Mouse (Mus musculus) gastrocnemius, postnatal 4 days (tissue): ENCODE data around the gene Rab23. TPM values are rescaled to one million over a fixed set of nuclear protein-coding genes. Genes with fewer than 3 reads are reported as not detected.
A peak's percentile ranks its signal among the peaks of the same experiment; 100 is the strongest.

ENCODE experiments used
- DNase-seq, 2 experiments: peaks; one replicate each; pipeline ENCODE4 v3.0.0; 2021 to 2022; ENCODE audit warnings: low spot score in 2 of 2, mixed read lengths in 2 of 2
- long read RNA-seq, 2 experiments: library from polyadenylated mRNA; stranded (forward); transcript quantifications; one replicate each; pipeline ENCODE4 v2.0.0; 2021
- total RNA-seq, 2 experiments: library from RNA; stranded (reverse); gene quantifications; 2 replicates each; pipeline ENCODE4 v1.2.3; 2021

Rab23 gene
- 10 to 100 TPM; 18.4 to 19.7 TPM for total RNA-seq
- long read RNA-seq, experiment 1, full-length matches to known transcripts, result 16 of 24 reads
- long read RNA-seq, experiment 1, partial matches to known transcripts, result 3 of 24 reads
- long read RNA-seq, experiment 1, other reads (novel, unspliced or antisense), result 5 of 24 reads
- long read RNA-seq, experiment 2, full-length matches to known transcripts, result 22 of 27 reads
- long read RNA-seq, experiment 2, partial matches to known transcripts, result 1 of 27 reads
- long read RNA-seq, experiment 2, other reads (novel, unspliced or antisense), result 4 of 27 reads

DNA sequence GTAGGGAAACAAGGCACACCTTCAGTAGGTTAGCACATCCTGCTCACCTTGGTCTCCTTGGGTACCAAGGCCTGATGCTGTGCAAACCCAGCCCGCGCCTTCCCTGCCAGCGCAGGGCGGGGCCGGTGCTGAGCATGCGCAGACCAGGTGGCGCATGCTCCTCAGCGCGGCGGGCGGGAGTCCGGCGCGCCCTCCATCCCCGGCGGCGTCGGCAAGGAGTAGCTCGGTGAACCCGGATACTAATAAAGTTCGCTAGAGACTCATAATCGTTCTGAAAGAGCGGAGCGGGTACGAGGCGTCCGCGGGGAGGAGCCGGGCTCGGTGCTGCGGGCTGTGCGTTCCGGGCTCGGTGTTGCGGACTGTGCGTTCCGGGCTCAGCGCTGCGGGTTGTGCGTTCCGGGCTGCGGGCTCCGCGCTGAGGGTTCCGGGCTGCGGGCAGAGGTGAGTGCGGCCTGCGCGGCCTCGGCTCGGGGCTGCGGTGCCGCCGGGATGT, at the start of gene Rab23:
Gene Rab23, plus strand, starts transcription at position 155 of the 493 bp plus-strand sequence.
- peak; percentile 61 to 79 for DNase-seq

DNA sequence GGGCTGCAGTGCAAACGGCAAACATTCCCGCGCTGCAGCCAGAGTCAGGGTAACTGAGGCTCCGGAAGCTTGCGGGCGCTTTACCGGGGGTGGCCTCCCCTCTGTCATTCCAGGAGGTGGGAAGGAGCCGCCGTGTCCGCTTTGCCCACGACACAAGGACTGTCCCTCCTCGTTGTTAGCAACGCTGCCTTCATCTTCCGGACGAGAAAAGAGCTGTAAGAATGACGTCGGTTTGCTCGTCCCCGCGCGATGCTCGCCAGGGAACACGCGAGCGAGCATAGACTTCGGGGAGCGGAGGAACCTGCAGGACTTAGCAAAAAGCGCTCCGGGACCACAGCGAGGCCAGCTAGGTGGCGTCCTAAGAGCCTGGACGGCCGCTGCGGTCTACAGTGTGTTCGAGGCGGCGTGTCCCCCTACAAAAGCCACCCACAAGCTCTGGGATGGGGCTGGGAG, 49.5 kb upstream of the Rab23 start:
- peak in 1 of 2 experiments; percentile 50 for DNase-seq

DNA sequence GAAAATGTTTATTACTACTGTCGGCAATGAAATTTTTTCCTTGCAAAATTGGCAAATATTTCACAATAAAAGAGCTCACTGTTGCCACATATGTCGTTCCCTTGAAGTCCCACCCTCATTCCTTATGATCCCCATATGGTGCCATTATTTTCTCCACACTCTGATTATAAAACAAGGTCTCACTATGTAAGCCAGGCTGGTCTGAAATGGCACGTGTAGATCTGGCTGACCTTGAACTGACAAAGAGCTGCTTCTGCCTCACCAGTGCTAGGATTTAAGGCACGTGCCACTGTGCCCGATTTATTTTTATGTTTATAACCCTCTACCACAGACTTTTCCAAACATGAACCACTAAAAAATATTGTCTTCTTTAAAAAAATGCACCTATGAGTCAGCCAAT, 48.2 kb upstream of the Rab23 start:
- DNase-seq, result no peak

DNA sequence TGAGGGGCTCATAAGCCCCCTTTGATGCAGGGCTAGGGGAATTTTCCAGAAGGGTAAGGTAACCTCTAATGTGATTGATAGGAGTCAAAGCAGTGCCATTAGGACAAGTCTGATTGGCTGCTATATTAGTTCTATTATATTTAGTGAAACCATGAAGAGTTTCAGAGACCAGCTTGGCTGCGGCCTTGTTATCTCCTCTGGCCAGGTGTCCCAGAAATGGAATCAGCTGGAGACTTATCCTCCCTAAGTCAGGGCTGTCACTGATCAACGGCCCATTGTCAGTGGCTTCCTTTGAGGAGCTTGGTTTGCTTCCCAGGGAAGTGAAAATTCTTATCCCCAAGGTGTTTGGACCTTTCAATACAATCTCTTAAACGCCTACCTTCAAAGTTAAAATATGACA, 47.6 kb upstream of the Rab23 start:
- no peak for DNase-seq

DNA sequence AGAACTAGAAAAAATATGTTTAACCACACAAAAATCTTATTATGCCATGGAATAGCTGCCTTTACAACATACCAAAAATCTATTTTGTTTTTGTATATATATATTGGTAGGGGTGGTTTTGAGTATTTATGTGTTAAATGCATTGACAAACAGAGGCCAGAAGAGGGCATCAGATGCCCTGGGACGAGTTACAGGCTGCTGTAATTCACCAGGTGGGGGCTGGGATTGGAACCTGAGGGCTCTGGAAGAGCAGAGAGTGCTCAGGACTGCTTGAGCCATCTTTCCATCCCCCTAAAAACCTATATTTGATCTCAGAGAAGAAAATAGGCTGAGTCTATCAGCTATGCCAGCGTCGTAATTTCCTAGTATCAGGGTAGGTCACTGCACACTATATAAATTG, 47.2 kb upstream of the Rab23 start:
- peak in 1 of 2 experiments; percentile 48 for DNase-seq

DNA sequence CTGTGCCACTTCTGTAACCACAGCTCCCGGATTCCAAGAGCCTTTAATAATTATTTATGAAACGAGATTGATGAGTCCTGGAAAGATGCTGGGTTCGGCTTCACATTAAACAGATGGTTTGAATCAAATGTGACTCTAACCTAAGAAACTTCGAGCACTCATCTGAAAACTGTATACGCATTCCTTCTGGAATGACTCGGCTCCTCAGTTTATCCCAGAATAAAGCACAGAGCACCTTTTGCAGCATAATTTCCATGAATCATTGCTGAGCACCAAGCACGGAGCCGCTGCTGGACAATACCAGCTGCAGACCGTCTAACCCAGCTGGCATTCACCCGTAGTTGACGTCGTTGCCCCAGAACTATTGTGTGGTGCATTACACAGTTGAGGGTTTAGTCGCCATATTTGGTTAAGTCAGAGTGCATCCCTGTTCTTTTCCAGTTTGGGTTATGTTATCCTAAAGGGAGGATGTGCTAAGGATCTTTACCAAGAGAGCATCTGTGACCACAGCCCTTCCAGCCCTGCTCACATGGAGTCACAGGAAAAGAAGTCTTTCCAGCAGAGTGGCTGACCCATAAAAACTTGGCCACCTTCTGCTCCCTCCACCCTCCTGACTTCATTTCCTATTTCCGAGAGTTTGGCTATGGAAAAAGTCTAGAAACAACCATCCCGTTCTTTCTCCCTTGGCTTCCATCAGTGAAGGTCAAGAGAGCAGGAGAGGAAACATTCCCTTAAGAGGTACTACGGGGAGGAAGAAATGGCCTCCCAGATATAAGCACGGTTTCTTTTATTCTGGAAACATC, 46.3 kb upstream of the Rab23 start:
- no peak for DNase-seq

DNA sequence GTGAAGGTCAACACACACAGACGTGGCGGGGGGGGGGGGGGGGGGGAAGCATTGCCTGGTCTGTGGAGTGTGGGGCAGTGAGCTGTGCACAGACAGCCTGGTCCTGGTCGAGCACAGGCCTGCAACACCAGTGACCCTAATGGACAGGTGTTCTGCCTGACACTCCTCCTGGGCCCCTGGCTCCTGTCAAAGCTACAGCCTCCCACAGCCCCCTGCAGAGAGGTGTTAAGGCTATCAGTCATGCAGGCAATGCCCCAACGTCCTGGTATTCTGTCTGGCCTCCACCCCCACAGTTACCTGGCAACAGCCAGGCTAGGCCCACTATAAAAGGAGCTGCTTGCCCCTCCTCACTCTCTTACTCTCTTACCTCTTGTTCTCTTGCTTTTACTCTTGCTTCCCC, 39.3 kb upstream of the Rab23 start:
- no peak for DNase-seq

DNA sequence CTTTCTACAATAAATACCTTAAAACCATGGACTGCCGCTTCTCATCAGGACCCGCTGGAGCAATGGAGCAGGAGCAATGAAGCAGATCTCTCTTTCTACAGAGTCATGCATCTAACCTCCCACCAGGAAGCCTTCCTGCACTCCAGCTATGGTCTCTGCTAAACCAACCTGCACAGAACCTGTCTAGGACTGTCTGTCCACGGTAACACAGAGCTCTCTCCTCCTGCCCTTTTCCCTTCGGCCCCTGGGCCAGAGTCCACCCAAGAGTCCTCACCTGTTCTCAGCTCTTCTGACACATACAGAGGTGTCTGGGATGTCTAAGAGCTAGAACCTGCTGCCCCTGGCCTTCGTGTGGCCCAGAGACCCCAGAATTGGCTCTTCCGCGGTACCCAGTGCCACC, 38.8 kb upstream of the Rab23 start:
- DNase-seq, result no peak

DNA sequence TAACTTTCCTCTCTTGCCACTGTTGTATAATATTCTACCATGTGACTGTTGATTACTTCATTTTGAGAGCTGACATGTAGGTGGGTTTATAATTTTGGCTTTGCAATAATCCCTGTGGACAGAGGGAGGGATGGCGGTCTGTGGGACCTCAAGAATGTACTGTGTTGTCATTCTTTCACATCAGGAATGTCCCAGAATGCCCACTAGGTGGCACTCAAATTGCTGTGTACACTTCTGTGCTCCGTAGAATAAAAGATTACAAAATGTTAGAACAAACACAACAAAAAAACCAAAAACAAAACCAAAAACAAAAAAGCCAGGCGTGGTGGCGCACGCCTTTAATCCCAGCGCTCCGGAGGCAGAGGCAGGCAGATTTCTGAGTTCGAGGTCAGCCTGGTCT, 35.2 kb upstream of the Rab23 start:
- DNase-seq, result no peak

DNA sequence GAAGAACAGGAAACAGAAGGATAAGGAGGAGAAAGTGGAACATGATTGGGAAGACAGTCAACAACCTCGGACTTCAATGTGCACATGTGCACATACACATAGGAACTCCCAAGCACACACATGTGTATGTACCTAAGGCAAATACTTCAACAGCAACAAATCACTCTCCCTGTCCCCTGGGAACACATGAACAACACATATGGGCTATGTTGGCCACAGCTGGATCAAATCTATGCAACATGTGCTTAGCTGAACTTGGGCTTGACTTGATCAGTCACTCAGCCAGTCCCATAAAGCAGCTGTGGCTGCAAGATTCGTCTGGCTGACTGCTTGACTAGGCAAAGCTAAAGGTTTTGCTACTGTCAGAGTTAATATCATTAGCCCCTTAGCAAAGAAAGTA, 30.9 kb upstream of the Rab23 start:
- no peak for DNase-seq

DNA sequence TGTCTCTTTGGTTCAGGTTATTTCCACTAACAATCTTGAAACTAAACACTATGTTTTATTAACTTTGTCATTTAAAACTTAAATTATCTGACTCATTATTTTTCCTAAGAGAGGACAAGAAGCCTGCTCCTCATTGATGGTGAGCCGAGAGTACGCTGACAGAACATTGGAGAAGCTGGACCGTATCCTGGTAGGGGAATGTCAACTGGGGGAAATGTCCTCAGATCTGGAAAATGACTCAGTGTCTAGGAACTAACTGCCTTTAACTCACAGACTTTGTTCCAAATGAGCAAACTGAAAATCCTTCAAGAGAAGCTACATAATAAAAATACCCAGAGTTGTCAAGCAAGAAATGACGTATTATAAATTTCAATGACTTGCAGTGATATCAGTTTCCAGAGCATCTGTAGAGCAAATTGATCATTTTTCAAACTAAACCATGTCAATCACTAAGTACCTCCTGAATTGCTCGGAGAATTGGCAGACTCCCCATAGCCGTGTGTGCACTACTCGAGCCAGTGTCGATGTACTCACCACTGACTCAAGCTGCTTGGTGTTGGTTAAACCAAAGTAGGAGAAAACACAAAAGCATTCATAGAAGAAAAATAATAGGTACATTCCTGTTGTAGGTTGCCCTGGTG, 30.1 kb upstream of the Rab23 start:
- DNase-seq, result no peak

DNA sequence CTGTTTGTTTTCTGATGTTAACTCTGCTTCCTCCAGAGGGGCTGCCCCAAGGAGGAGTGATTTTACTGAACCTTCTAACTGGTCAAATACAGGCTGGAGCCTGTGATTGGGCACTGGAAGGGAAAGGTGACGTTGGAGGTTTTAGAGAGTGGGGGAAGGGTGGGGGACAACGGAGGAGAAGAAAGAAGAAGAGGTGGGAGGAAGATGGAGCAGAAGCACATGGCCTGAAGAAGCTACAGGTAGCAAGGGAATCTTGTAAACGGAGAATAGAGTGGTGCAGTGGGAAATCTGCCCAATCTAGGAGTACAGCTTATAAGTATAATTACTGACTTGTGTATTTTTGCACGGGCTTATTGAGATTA, 29.6 kb upstream of the Rab23 start:
- no peak for DNase-seq

DNA sequence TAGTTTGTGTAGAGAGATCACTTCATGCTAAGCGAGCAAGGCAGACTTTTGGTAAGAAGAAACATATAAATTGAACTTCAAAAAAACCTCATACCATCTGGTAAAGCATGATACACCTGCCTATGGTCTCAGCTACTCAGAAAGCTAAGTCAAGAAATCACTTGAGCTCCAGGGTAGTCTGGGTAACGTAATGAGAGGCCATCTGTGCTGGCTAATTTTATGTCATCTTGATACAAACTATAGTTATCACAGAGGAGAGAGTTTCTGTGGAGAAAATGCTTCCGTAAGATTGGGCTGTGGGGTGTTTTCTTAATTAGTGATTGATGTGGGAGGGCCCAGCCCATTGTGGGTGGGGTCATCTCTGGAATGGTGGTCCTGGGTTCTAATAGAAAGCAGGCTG, 25.8 kb upstream of the Rab23 start:
- DNase-seq, result no peak

DNA sequence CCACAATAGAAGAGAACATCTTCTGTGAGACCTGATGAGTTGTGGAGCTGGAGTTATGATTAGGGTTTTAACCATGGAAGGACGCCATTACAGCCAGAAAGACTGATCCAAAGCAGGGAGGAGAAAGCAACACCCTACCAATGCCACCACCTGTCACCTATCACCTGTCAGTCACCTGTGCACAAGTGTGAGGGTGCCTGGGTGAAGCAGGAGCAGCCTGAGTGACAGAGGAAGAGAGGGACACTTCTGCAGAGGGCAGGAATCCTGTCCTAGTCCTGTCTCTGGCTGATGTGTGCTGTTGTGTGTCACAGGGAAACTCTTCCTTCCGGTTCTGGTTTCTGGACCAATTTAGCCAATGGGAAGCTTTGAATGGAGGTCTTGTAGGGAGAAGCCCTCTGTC, 23.7 kb upstream of the Rab23 start:
- DNase-seq, result no peak

DNA sequence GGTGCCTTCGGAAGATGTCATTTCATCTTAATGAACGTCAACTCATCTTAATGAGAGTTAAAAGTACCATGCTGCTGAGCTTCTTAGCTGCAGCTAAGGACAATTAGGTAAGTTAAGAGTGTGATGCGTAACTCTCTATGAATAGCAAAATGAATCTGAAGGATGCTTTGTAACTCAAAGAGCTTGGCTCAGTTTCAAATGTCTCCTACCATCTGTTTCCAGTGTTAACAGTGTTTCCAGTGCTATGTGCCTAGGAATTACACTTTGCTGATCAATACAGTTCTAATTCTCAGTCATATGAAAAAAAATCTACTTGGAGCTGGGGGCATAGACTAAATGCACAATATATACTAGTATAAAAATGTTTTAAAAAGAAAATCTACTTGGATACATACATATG, 18.4 kb upstream of the Rab23 start:
- DNase-seq, result no peak

DNA sequence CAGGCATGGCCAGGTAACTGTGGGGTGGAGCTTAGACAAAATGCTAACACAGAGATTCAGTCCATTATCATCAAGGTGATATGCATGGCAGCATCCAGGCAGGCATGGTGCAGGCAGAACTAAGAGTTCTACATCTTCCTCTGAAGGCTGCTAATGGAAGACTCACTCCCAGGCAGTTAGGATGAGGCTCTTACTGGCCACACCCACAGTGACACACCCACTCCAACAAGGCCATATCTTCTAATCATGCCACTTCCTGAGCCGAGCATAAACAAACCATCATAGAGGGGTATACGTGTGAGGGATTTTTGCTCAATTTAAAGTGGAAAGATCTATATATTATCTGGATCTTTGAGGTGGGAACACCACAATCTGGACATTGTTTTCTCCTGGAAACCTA, 10.1 kb upstream of the Rab23 start:
- no peak for DNase-seq

DNA sequence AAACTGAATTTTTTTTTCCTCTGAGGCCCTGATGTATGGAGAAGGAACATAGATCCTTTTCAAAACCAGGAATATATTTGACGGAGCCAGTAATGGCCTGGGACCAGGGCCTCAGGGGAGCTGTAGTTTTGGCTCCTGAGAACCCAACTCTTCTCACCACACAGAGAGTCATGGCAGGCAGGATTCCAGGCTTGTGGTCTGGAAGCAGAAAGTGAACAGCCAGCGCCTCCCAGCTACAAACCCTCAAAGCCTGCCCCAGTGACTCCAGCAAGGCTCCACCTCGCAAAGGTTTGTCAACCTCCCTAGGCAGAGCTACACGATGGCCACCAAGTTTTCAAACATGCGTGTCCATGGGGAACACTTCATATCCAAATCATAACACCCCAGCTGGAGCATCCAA, 7.7 kb upstream of the Rab23 start:
- no peak for DNase-seq

DNA sequence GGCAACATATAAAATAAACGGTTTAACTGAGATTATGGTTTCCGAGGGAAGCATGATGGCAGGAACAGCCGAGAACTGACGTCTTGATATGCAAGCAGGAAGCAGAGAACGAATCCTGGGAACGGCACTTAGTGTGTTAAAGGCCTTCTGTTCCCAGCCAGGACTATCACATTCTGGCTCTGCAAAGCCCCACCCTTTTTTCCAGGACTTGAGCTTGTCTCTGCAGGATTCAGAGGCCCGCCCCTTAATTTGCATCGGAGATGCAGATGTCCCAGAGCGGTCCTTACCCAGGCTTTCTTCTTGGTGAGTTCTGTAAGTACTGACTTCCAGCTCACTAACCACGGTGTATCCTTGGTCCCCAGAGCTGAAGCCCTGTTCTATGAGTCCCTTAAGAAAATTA, 4.9 kb upstream of the Rab23 start:
- no peak for DNase-seq

DNA sequence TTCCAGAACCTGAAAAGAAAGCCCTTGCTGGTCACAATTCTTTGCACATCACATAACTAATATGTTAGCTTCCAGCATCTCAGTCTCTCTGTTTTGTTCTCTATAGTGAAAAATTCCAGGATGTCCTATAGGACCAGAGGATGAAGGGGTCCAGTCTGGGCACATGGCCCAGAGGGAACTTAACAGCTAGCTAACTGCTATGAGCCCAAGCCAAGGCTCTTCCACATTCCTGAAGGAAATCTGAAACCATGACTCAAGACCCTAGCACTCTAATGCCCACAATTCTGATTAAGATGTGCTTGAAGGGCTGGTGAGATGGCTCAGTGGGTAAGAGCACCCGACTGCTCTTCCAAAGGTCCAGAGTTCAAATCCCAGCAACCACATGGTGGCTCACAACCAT, 2.1 kb upstream of the Rab23 start:
- DNase-seq, result no peak

DNA sequence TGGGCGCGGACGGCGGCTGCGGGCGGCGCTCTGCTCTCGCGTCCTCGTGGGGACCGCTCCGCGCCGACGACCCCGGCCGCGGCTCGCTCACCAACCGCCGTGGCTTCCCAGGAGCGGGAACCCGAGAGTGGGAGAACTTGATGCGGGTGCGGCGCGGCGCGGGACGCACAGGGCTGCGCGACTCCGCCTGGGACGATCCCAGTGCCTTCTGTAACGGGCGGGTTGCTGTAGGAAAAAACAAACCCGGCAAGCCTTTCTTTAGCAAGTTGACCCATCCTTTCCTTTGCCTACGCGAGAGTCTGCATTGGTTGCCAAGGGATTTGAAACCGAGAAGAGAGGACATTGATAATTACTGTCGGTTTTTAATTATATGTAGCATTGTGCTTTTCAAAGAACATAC, 544 bp downstream of the Rab23 start:
- no peak for DNase-seq

DNA sequence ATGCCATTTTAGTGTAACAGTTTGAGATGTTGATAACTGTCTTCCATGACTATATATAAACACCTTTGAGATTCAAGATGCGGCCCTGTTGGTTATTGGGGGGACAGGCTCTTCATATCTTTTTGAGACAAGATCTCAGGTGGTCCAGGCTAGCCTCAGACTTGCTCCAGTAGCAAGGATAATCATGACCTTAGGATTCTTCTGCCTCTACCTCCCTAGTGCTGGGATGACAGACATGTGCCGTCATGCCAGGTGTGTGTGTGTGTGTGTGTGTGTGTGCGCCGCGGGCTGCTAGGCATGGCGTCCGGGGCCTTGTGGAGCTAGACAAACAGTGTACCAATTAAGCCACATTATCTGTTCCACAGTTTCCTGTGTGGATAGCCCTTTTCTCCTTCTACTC, 1.3 kb downstream of the Rab23 start:
- DNase-seq, result no peak

DNA sequence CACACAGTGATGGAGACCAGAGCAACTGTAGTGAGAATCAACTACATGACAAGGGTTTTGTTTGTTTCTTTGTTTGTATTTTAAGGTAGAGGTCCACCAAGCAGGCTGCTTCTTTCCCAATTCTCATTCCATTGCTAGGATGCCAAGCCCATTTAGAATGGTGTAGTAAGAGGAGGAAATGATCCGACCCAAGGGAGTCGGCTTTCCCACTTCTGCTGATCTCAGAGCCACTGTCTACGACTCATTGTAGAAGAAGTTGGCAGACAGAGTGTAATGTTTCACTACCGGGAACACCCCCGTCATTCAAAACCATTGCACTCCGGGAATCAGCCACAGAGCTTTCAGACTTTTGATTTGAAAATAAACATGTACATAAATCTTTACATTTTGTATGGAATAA, 4.8 kb downstream of the Rab23 start:
- DNase-seq, result no peak
